Mouse (Mus musculus) adrenal gland, adult 18-20 months (tissue): ENCODE results near the gene Kif16b. TPM values are rescaled to one million over a fixed set of nuclear protein-coding genes. Genes with fewer than 3 reads are reported as not detected.

Experiments used
- DNase-seq, 2 experiments: peaks; one replicate each; pipeline ENCODE4 v3.0.0; 2021 to 2022; ENCODE audit warnings: low spot score in 2 of 2
- total RNA-seq, 2 experiments: library from RNA; stranded (reverse); gene quantifications; 1 replicate in 1 of 2; 2 replicates in 1 of 2; pipeline ENCODE4 v1.2.3; 2021

Kif16b gene
- total RNA-seq, 2 experiments from 2014 or later, result 20.9 to 23.9 TPM

GRCm38 (mm10) chr2:142876636-142877035 is 24.7 kb downstream of the Kif16b start:
- no peak for DNase-seq

- DNase-seq, result peak in 1 of 2 experiments; percentile 20
Measured at GRCm38 (mm10) chr2:142875936-142876335, 25.4 kb downstream of the Kif16b start.

DNA sequence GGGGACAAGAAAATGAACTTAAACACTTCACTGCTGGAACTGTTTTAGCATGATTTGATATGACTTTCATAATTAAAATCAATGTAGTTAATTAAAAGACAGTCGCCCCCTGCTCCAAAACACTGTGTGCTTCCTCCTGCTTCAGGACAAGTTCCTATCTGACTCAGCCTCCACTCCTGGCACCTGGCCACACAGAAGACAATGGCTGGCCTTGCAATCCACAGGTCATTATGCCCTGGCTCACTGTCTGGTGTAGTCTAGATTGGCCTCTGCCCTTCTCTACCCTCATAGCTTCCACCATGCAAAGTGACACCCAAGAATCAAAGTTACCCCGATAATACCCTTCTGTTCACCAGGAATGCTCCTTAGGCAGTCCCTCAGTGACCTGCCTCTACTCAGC is 26.8 kb downstream of the Kif16b start:
- DNase-seq, result peak; percentile 45 to 67

DNA sequence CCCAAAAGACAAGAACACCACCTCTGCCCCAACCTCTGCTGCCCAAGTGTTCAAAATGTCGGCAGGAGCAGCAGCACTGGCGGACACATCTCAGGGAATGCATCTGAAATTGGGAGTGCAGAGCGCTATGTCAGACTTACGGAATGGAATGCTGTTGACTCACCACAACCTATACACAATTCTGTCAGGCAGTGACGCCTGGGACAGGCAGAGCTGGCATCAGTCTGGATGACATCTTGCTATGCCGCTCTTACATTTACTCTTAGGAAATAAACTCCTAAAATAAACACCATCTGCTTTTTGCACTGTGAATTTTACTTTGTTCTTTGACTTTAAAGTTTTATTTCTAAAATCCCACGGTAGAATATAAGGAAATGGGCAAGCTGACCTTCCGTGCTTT is 31.3 kb downstream of the Kif16b start:
- no peak for DNase-seq

- no peak for DNase-seq
Measured at GRCm38 (mm10) chr2:142867481-142867880, 33.9 kb downstream of the Kif16b start.

DNA sequence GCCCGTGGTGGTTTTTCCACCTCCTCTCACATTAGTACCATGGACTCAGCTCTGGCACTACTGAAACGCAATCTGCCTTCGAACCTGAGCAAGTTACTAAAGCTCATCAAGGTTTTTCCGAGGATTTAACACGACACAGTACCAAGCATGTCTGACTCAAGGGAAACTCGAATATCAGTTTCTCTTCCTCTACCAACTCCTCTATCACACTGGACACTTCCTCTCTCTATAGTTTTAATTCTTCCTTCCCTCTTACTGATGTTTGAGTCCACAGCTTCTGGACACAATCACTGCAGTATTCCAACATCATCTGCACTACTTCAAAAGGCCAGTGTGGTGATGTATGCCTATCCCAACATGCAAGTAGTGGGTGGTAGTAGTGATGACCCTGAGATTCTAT is 40.3 kb downstream of the Kif16b start:
- no peak for DNase-seq

DNA sequence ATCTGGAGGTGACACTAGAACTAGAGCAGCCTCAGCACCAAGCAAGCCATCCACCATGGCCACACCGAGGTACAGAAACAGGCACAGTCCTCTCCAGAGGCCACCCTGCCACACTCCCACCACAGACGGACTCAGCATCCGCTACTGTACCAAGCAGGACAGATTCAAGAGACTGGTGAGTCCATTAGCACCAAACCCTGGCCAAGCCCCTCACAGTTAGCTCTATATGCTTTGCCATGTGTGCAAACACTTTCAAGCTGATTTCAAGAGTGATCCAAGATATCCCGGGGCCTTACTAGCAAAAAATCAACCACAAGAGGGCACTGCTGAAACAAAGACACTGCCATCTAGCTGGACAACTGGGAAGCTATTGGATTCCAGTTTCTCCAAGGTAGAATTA is 41.9 kb downstream of the Kif16b start:
- DNase-seq, result peak in 1 of 2 experiments; percentile 38

DNA sequence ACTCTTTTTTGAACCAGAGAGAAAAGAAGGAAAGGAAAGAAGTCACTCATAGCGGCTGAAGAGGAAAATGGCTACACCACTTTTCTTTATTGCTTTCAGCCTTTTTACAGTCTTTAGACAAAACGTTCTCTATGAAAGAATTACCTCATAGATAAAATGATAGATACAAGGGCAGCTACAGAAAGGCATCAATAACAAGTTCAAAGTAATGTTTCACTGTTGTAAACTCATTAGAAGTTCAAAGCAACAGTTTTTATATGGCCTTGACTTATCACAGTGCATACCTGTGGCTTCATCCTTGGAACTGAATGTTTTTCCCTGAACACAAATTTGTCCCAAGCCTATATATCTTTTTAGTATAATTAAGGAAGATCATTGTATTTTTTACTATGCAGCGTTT is 62.6 kb downstream of the Kif16b start:
- DNase-seq, result no peak

- no peak for DNase-seq
Measured at GRCm38 (mm10) chr2:142838118-142838517, 63.2 kb downstream of the Kif16b start.

- no peak for DNase-seq
Measured at GRCm38 (mm10) chr2:142834751-142835150, 66.6 kb downstream of the Kif16b start.

DNA sequence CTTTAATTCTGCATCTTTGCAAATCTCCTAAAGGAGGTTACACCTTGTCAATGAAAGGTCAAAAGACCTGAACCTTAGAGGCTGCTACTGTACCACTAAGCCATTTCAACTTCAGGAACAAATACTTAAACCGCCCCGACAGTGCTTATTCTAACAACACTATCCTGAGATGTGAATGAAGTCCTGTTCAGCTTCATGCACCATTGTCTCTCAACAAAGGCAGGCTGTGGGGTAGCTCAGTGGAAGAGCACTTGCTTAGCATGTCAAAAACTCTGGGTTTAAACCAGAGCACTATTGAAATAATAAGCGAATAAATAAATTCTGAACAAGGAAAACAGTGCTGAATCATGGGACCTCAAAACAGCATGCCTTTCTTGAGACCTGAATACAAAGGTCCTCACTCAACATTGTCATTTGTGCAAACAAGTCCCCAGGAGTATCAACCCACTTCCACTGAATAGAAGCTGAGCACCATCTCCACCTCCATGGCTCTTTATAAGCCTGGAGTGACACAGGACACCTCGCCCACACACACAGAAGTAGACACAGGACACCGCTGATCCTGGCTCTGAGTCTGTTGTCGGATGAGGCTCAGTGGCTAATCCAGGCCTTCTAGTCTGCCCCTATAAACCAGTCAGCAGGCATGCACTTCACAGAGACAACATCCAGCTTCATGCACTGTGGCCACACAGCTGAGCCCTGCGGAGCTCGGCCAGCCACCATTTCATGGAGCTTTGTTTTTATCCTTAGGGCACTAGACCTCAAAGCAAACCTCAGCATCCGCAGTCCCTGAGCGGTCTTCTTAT is 68.5 kb downstream of the Kif16b start:
- DNase-seq, result no peak

- no peak for DNase-seq
Measured at GRCm38 (mm10) chr2:142813033-142813432, 88.3 kb downstream of the Kif16b start.

DNA sequence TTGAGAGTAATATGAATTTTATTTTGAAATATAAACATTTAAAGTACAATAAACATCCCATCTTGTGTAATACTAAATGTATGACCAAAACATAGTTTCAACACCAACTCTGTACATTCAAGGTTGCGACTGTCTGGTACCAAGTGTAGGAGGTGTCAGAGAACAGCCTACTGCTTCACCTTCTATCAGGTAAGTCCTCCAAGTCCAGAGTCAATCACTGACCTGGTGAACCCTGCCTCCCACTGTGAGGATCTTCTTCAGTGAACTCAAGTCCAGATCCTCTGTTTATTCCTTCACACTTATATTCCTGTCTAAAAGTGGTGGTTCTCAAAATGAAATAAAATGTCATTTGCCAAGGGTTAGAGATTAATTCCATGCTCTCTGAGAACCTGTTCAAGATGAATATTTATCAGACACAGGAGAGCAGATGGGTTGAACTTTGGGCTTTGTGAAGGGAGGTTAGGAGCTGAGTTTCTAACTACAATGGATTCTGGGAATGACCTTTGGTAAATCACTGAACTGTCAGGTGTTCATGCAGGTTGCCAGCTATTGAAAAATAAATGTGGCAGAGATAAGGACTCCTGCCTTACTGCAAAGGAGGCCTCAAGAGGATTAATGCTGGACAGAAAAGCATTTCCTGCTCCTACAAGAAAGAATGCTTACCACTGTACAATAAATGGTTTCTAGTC is 97.4 kb downstream of the Kif16b start:
- DNase-seq, result no peak

- DNase-seq, result no peak
Measured at GRCm38 (mm10) chr2:142797310-142797709, 104.0 kb downstream of the Kif16b start.

- no peak for DNase-seq
Measured at GRCm38 (mm10) chr2:142775358-142775757, 126.0 kb downstream of the Kif16b start.

DNA sequence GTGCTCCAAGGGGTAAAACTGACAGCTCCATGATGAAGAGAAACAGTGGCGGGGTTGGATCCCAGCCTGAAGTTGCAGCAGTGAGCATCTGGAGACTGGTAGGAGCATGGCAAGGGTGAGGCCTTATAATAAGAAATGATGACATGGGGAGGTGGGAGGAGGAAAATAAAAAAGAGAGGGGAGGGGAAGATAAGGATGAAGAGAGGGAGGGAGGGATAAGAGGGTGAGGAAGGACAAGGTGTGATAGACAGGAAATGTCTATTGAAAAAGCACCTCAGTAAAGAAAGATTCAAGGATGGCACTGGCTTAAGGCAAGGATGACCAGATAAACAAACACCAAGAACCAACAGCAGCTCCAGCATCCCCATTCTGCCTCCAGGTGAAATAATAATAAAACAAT is 126.6 kb downstream of the Kif16b start:
- DNase-seq, result no peak

DNA sequence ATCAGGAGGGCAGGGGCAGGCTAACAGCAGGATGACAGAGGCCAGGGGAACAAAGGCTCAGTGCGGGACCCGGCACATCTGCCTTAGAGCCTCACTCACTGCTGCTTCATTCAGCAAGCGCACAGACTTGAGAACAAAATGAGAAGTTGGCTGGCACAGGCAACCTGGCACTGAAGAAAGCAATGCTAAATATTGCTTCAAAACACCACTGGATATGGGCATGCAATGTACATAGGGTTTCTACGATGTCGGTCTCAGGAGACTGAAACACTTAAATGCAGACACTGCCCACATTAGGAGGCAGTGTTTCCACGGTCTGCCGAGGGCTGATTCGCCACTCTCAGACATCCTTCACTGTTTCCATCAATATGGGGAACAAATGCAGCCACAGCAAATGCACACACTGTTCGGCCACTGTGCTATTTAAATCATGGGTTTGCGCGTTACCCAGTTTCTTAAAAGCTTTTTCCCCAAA is 131.6 kb downstream of the Kif16b start:
- no peak for DNase-seq

DNA sequence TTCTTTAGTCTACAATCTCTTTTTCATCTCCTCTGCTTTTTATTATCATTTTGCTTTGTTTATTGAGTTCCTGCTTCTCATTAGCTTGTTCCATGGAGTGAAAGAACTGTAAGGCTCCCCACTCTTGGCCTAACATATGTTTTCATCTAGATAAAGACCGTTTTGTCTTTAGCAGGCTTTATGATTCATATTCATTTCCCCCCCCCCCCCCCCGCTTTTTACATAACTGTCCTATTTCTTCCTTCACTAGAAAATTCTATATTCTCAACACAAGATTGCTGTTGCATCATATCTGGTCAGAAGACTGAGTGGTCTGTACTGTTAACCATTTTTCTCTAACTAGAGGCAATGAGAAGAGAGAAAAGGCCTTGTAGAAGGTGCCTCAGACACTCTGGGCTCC is 137.1 kb downstream of the Kif16b start:
- no peak for DNase-seq

- DNase-seq, result no peak
Measured at GRCm38 (mm10) chr2:142760843-142761242, 140.5 kb downstream of the Kif16b start.

GRCm38 (mm10) chr2:142759192-142759591 is 142.1 kb downstream of the Kif16b start:
- DNase-seq, result no peak

GRCm38 (mm10) chr2:142758091-142758765 is 143.1 kb downstream of the Kif16b start:
- peak in 1 of 2 experiments; percentile 9 for DNase-seq

- DNase-seq, result no peak
Measured at GRCm38 (mm10) chr2:142739338-142739737, 162.0 kb downstream of the Kif16b start.
